Mouse (Mus musculus) natural killer cell, adult 2 months (primary cell): ENCODE measurements around the gene Hmg20b.

Experiments
- DNase-seq, 2 experiments: peaks; one replicate each; pipeline ENCODE4 v3.0.0; 2022; ENCODE audit warnings: low spot score in 2 of 2

Gene Hmg20b

GRCm38 (mm10) chr10:81378553-81379182 is 28.4 kb upstream of the Hmg20b start:
- DNase-seq, result peak; percentile 100

- no peak for DNase-seq
Observed at GRCm38 (mm10) chr10:81377793-81378552, 27.7 kb upstream of the Hmg20b start, which contains the start of gene Fzr1. Gene Fzr1 (minus strand): TSS chr10:81378516.

GRCm38 (mm10) chr10:81377362-81377664 is 27.0 kb upstream of the Hmg20b start:
- DNase-seq, result no peak

GRCm38 (mm10) chr10:81376561-81377361 is 26.5 kb upstream of the Hmg20b start:
- DNase-seq, result no peak

GRCm38 (mm10) chr10:81375322-81375721 is 25.0 kb upstream of the Hmg20b start:
- DNase-seq, result no peak

- no peak for DNase-seq
Observed at GRCm38 (mm10) chr10:81367207-81367495, 16.9 kb upstream of the Hmg20b start.

- DNase-seq, result no peak
Observed at GRCm38 (mm10) chr10:81366477-81367206, 16.4 kb upstream of the Hmg20b start.

- DNase-seq, result no peak
Observed at GRCm38 (mm10) chr10:81365672-81366476, 15.6 kb upstream of the Hmg20b start, which contains the start of gene 4930404N11Rik. Gene 4930404N11Rik (minus strand): TSS chr10:81365816.

- no peak for DNase-seq
Observed at GRCm38 (mm10) chr10:81365073-81365472, 14.8 kb upstream of the Hmg20b start.

- DNase-seq, result no peak
Observed at GRCm38 (mm10) chr10:81364666-81365065, 14.4 kb upstream of the Hmg20b start.

- no peak for DNase-seq
Observed at GRCm38 (mm10) chr10:81363436-81364346, 13.4 kb upstream of the Hmg20b start.

GRCm38 (mm10) chr10:81362336-81362949 is 12.2 kb upstream of the Hmg20b start:
- DNase-seq, result no peak

- no peak for DNase-seq
Observed at GRCm38 (mm10) chr10:81360721-81361120, 10.4 kb upstream of the Hmg20b start.

GRCm38 (mm10) chr10:81358841-81359240 is 8.6 kb upstream of the Hmg20b start:
- no peak for DNase-seq

- no peak for DNase-seq
Observed at GRCm38 (mm10) chr10:81358209-81358608, 7.9 kb upstream of the Hmg20b start.

- peak; percentile 68 to 81 for DNase-seq
Observed at GRCm38 (mm10) chr10:81356991-81357844, 6.9 kb upstream of the Hmg20b start, which contains the start of gene Mfsd12. Gene Mfsd12 (plus strand): TSS chr10:81357491.

GRCm38 (mm10) chr10:81356352-81356990 is 6.2 kb upstream of the Hmg20b start:
- DNase-seq, result peak in 1 of 2 experiments; percentile 68

GRCm38 (mm10) chr10:81355533-81355932 is 5.3 kb upstream of the Hmg20b start:
- DNase-seq, result no peak
